Mouse (Mus musculus) lung, embryonic 16.5 days (tissue): ENCODE measurements around the gene Luc7l3. TPM values are rescaled to one million over a fixed set of nuclear protein-coding genes. Genes with fewer than 3 reads are reported as not detected.
A peak's percentile ranks its signal among the peaks of the same experiment; 100 is the strongest.

ENCODE experiments used
- ATAC-seq: fragments of 200-750 bp; cut with Nextera tagmentation; 2 replicates; pipeline ENCODE4 v1.8.0; 2017; ENCODE audit warnings: low read depth, mild to moderate bottlenecking, moderate library complexity
- H3K27ac ChIP-seq: fragments of 300-500 bp; sonication (generic); 2 replicates; pipeline ENCODE4 v1.5.1; 2014; ENCODE audit warnings: mild to moderate bottlenecking, control low read depth, low read length
- H3K27me3 ChIP-seq: fragments of 300-500 bp; sonication (generic); 2 replicates; pipeline ENCODE4 v1.6.1; 2014; ENCODE audit warnings: low read depth, low read length, mixed read lengths; ENCODE audit not compliant: control insufficient read depth, insufficient read depth
- H3K36me3 ChIP-seq: fragments of 300-500 bp; sonication (generic); 2 replicates; pipeline ENCODE4 v1.6.1; 2014; ENCODE audit warnings: low read length; ENCODE audit not compliant: control insufficient read depth, insufficient read depth
- H3K4me1 ChIP-seq: fragments of 300-500 bp; sonication (generic); replicated peaks from 2 replicates; pipeline ENCODE4 v1.6.1; 2014; ENCODE audit warnings: low read length, mixed read lengths; ENCODE audit not compliant: control insufficient read depth, insufficient read depth
- H3K4me2 ChIP-seq: fragments of 300-500 bp; sonication (generic); 2 replicates; pipeline ENCODE4 v1.6.1; 2014; ENCODE audit warnings: low read depth, low read length, control low read depth
- H3K4me3 ChIP-seq: fragments of 300-500 bp; sonication (generic); 2 replicates; pipeline ENCODE4 v1.5.1; 2014; ENCODE audit warnings: mild to moderate bottlenecking, low read length, control low read depth
- H3K9ac ChIP-seq: fragments of 300-500 bp; sonication (generic); 2 replicates; pipeline ENCODE4 v1.6.1; 2014; ENCODE audit warnings: low read length, control low read depth
- H3K9me3 ChIP-seq: fragments of 300-500 bp; sonication (generic); 2 replicates; pipeline ENCODE4 v1.6.1; 2016; ENCODE audit warnings: low read length; ENCODE audit not compliant: control insufficient read depth
- WGBS: fragments of 180-500 bp; shearing (Covaris S2); extraction: QIAGEN DNeasy Blood & Tissue Kit; methylation state at CpG from one replicate; pipeline ENCODE4 v1.1.7; 2014; 5-methylcytosine and 5-hydroxymethylcytosine counted together
- polyA plus RNA-seq: library from polyadenylated mRNA; unstranded; fragments of >200 nt; fragmentation: Nextera tagmentation; extraction: Ambion mirVana; gene quantifications from 2 replicates; pipeline ENCODE4 v1.2.1, GENCODE M21; 2015

Luc7l3 gene
- polyA plus RNA-seq, 1 experiment from 2014 or later = 105 TPM

- ATAC-seq = no peak
- H3K4me1 ChIP-seq = 0 out of 2 replicates have a peak, but pooled peaks cover 3% of the 10 kb centered on the region
- WGBS = 22% methylated on average over 3 of the region's 3 CpGs
- H3K9ac ChIP-seq = no peak overlapping the region
- no peaks in the 10 kb centered on the region for H3K9me3 ChIP-seq
- H3K36me3 ChIP-seq = no peaks in the 10 kb centered on the region
- H3K27ac ChIP-seq = no peak overlapping the region
- H3K27me3 ChIP-seq = no peaks in the 10 kb centered on the region; the same call in 1 of the 2 replicates
- no peak overlapping the region for H3K4me2 ChIP-seq
- H3K4me3 ChIP-seq = no peak overlapping the region
Measured at GRCm38 (mm10) chr11:94351094-94351493, 29.3 kb upstream of the Luc7l3 start.

DNA sequence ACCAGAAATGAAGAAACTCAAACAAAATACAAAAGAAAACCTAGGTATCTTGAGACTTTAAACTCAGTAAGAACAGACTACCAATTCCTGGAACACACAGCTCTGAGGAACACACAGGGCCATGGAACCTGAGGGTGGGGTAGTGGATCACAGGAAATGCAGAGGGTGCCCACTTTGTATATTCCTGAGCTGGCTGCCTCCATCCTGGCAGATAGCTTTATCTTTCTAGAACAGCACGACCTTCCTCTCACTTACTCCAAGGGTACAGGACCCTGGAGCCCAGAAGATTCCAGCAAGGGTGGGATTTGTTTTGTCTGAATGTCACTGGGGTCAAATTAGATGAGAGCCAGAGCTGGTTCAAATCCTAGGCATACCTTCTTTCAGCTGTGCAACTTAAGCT lies 28.5 kb upstream of the Luc7l3 start:
- ATAC-seq = no peak
- no peak overlapping the region for H3K4me3 ChIP-seq
- H3K9ac ChIP-seq = no peak overlapping the region
- H3K27me3 ChIP-seq = no peaks in the 10 kb centered on the region; the same call in 1 of the 2 replicates
- H3K4me1 ChIP-seq = peaks cover 8% of the 10 kb centered on the region; the same call in 1 of the 2 replicates
- no peak overlapping the region for H3K27ac ChIP-seq
- H3K36me3 ChIP-seq = no peaks in the 10 kb centered on the region
- H3K4me2 ChIP-seq = no peak overlapping the region
- WGBS = 45% methylated on average over 1 of the region's 1 CpGs
- no peaks in the 10 kb centered on the region for H3K9me3 ChIP-seq

GRCm38 (mm10) chr11:94349839-94350238 lies 28.1 kb upstream of the Luc7l3 start:
- Histone ChIP-seq H3K4me1 (peaks cover 8% of the 10 kb centered on the region; the same call in 1 of the 2 replicates), H3K9ac (no peak overlapping the region), H3K4me2 (no peak overlapping the region), H3K36me3 (no peaks in the 10 kb centered on the region), H3K27me3 (no peaks in the 10 kb centered on the region; the same call in 1 of the 2 replicates), H3K9me3 (no peaks in the 10 kb centered on the region), H3K4me3 (no peak overlapping the region), H3K27ac (no peak overlapping the region)
- 77% methylated on average over 2 of the region's 2 CpGs for WGBS
- no peak for ATAC-seq

DNA sequence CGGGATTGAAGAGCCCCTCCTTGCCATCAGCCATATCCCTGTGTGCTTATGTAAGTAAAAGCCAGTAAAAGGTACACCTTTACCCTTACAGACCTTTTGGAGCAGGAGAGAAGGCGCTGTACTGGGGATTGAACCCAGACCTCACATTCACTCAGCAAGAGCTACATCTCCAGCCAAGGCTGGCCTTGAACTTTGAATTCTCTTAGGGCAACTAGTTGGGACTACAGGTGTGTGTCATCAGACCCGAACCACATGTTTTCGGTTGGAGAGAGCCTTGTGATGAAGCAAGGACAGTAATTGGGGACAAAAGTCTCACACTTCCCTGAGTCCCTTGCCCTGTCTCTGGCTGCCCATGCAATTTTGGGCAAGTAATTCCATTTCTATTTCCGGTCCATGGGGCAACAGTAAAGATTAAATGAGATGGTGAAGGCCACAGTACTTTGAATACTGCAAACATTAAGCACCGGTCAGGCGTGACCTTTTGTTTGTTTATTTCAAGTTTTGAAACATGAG lies 25.3 kb upstream of the Luc7l3 start:
- peaks cover 21% of the 10 kb centered on the region for H3K4me1 ChIP-seq
- WGBS = 60% methylated on average over 7 of the region's 7 CpGs
- no peak overlapping the region for H3K9ac ChIP-seq
- ATAC-seq = no peak
- no peaks in the 10 kb centered on the region for H3K27me3 ChIP-seq
- H3K4me2 ChIP-seq = no peak overlapping the region
- H3K4me3 ChIP-seq = no peak overlapping the region
- no peaks in the 10 kb centered on the region for H3K9me3 ChIP-seq
- H3K36me3 ChIP-seq = no peaks in the 10 kb centered on the region
- no peak overlapping the region; the same call in 1 of the 2 replicates for H3K27ac ChIP-seq

- peak; percentile 53 for ATAC-seq
- Histone ChIP-seq H3K9me3 (no peaks in the 10 kb centered on the region), H3K9ac (no peak overlapping the region), H3K4me3 (no peak overlapping the region), H3K4me1 (peaks cover 25% of the 10 kb centered on the region), H3K27me3 (no peaks in the 10 kb centered on the region), H3K4me2 (no peak overlapping the region), H3K36me3 (no peaks in the 10 kb centered on the region), H3K27ac (no peak overlapping the region; the same call in 1 of the 2 replicates)
- WGBS = 23% methylated on average over 3 of the region's 3 CpGs
Measured at GRCm38 (mm10) chr11:94346611-94347010, 24.8 kb upstream of the Luc7l3 start.

- no peak for ATAC-seq
- 62% methylated on average over 10 of the region's 10 CpGs for WGBS
- no peak overlapping the region for H3K27ac ChIP-seq
- H3K4me2 ChIP-seq = no peak overlapping the region
- no peaks in the 10 kb centered on the region for H3K9me3 ChIP-seq
- H3K4me3 ChIP-seq = no peak overlapping the region
- H3K36me3 ChIP-seq = no peaks in the 10 kb centered on the region
- H3K27me3 ChIP-seq = no peaks in the 10 kb centered on the region
- peaks cover 27% of the 10 kb centered on the region for H3K4me1 ChIP-seq
- no peak overlapping the region for H3K9ac ChIP-seq
Measured at GRCm38 (mm10) chr11:94345926-94346325, 24.1 kb upstream of the Luc7l3 start.

DNA sequence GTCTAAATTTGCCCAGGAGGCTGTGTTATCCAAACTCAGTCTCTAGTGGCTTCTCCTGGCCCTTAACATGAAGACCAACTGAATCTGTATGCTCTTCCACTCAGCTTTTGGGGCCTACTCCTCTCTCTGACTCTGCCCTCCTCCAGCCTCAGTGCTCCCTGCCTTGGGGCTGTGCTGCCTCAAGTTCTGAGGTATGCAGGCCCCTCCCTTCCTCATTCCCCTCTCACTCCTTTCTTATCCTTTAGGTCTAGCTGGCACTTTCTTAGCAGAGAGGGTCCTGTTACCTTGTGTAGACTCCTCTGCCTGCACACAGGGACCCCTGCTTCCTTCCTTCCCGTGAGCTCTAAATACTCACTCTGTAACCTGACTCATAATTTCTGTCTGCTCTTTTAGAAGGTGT lies 22.7 kb upstream of the Luc7l3 start:
- Histone ChIP-seq H3K9ac (no peak overlapping the region), H3K4me3 (no peak overlapping the region), H3K27me3 (no peaks in the 10 kb centered on the region), H3K36me3 (peaks cover 4% of the 10 kb centered on the region; the same call in 1 of the 2 replicates), H3K4me1 (peaks cover 27% of the 10 kb centered on the region), H3K4me2 (no peak overlapping the region), H3K27ac (no peak overlapping the region), H3K9me3 (no peaks in the 10 kb centered on the region)
- 24% methylated on average over 1 of the region's 1 CpGs for WGBS
- ATAC-seq = no peak

- 45% methylated on average over 5 of the region's 5 CpGs for WGBS
- H3K9ac ChIP-seq = no peak overlapping the region
- no peak for ATAC-seq
- H3K4me1 ChIP-seq = peaks cover 27% of the 10 kb centered on the region
- H3K4me2 ChIP-seq = no peak overlapping the region
- H3K9me3 ChIP-seq = no peaks in the 10 kb centered on the region
- H3K27ac ChIP-seq = no peak overlapping the region
- no peaks in the 10 kb centered on the region for H3K27me3 ChIP-seq
- H3K4me3 ChIP-seq = no peak overlapping the region
- H3K36me3 ChIP-seq = peaks cover 4% of the 10 kb centered on the region; the same call in 1 of the 2 replicates
Measured at GRCm38 (mm10) chr11:94343955-94344358, 22.2 kb upstream of the Luc7l3 start.

DNA sequence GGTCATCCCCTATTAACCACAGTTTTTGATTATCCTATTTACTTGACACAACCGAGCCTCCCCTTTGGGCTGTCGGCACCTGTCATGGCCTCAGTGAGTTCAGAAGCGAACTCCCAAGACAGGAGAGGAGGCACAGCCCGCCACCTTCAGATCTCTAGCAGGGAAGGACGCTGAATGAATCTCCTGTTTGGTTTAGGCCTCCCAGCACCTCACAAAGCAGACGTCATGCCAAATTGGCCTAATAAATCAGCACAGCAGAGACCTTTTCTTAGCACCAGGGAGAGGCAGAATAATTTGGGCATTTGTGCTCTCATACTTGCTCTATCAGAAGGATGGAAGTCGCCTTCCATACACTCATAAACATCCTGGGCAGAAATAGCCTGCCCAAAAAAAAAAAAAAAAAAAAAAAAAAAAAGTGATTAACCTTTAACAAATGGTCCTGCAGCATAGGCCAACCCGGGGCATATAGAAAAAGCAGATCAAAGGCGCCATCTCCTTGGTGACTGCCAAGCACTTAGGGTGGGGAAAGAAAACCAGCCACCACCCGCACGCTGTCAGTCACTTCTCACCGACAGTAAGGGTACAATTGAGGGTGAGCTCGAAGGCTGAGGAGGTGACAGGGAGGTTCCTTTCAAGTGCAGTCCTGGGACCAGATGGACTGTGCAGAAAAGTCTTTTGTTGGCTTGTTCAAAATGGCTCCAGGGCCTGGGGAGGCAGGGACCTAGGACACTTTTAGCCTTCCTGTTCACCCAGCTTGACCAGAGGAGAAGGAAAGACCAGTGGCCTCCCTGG lies 20.5 kb upstream of the Luc7l3 start:
- Histone ChIP-seq H3K27ac (peak overlapping the region; percentile 79), H3K4me3 (no peak overlapping the region), H3K4me2 (0 out of 2 replicates have a peak overlapping the region, but pooled peaks have one; percentile 10), H3K9ac (no peak overlapping the region), H3K4me1 (peaks cover 27% of the 10 kb centered on the region), H3K9me3 (no peaks in the 10 kb centered on the region), H3K36me3 (peaks cover 14% of the 10 kb centered on the region), H3K27me3 (no peaks in the 10 kb centered on the region)
- no peak for ATAC-seq
- 19% methylated on average over 13 of the region's 13 CpGs for WGBS
